Mouse (Mus musculus) embryo, embryonic 10 days (tissue): ENCODE data around the gene Hyal1.

Source experiments
- DNase-seq: peaks from one replicate; pipeline ENCODE4 v3.0.0-alpha.2; 2015; ENCODE audit warnings: low spot score

Hyal1 gene

GRCm38 (mm10) chr9:107617461-107617860, 40.7 kb downstream of the Hyal1 start:
- DNase-seq: no peak

- DNase-seq: no peak
Measured at GRCm38 (mm10) chr9:107618098-107618497, 41.4 kb downstream of the Hyal1 start.

DNA sequence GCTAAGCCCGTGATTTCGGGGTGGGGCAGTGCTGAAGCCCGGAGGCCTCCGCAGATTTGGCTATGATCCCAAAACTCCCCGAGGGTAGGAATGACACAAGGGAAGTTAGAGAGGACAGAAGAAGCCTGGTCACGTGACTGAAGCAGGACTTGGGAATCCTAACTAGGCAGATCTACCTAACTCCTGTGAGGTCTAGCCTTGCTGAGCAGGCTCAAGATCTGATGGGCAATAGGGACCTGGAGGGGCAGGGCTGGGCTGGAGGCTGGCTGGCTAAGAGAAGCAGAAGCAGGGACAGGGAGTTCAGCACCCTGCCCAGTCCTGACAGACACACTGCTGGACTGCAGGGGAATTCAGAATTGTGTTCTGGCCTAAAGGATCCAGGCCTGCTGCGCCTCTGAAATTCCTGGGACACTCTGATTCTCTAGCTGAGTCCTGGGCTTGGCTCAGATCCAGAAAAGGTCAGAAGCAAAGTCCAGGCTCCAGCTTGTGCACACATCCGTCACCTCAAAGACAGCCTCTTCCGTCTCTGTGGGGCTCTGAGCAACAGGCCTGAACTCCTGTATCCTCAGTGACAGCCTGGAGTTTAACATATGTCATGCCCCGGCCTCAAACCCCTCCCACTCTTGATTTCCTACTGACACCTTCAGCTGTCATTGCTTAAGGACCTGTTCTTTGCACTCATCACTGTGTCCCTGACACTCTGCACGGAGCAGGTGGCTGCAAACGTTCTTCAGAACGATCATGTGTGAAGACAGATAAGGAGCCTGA, 42.2 kb downstream of the Hyal1 start:
- no peak for DNase-seq

DNA sequence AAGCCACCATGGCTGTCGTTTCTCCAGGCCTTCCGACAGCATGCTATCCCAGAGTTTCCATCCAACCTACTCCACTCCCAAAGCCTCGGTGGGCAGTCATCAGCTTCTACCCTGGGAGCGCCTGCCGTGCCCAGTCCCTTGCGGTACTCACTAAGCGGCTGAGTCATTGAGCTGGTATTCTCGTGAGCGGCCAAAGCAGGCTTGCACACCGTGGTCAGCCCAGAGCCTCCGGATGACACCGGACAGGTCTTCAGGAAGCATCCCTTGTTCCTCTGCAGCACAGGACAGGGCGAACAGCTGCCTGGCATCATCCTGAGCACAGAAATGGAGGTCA, 42.8 kb downstream of the Hyal1 start:
- DNase-seq: no peak

DNA sequence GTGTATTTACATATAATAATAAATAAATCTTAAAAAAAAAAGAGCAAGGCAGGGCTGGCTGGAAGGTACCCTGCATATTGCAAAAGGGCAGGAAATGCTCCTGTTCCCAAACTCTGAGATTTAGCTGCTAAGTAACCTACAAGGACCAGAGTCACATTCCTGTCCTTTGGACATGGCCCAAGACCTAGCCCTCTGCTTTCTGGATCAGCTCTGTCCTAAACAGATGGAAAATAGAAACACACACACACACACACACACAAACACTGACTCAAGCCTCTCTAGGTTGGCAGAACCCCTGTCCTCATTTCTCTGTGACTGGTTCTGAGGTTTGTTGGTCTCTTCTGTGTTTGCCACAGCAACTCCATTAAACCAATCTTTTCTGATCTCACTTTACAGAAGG, 44.2 kb downstream of the Hyal1 start:
- no peak for DNase-seq

GRCm38 (mm10) chr9:107624539-107624938, 47.8 kb downstream of the Hyal1 start:
- no peak for DNase-seq

DNA sequence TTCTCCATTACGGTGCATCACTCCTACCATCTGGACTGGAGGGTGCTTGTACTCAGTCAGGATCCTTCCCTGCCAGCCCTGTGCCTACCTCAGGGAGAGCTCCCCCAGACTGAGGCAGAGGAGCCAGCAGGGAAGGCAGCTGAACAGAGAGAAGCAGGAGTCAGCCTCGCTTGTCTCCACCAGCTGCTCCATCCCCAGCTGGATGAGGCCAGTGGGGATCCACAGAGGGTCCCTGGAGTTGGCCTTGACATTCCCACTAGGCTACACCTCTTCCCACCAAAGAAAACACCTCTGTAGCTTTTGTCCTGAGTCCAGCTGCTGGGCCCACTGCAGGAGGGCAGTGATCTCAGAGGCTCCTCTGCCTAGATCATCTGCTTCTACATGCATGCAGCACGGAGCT, 48.2 kb downstream of the Hyal1 start:
- no peak for DNase-seq

DNA sequence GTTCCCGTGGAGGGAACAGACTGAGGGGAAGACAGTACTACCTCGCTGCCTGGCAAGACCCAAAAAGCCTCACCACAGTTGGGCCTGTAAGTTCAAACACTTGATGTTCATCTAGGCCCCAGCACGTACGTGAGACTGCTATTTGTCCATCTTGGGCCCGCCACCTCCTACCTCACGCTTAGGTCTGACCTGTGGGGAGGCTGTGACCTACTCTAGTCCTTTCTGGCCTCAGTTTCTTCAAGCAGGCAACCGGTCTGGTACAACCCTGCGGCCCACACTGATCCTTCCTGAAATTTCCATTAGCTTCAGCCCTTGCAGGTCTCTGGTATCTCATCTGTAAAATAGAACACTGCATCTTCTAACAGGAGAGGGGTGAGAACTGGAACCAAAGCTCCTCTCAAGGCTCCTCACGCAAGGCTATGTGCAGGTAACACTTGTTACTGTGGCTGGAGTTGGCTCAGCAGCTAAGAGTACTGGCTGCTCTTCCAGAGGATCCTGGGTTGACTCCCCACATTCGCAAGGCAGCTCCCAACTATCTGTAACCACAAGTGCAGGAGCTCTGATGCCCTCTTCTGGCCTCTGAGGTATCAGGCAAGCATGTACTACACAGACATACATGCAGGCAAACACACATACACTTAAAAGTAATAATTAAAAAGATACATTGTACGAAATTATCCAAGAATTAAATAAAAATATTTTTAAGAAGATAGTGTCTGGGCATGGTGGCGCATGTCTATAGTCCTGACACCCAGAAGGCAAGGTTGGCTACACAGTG, 48.8 kb downstream of the Hyal1 start:
- DNase-seq: no peak

GRCm38 (mm10) chr9:107626158-107626843, 49.6 kb downstream of the Hyal1 start:
- no peak for DNase-seq

DNA sequence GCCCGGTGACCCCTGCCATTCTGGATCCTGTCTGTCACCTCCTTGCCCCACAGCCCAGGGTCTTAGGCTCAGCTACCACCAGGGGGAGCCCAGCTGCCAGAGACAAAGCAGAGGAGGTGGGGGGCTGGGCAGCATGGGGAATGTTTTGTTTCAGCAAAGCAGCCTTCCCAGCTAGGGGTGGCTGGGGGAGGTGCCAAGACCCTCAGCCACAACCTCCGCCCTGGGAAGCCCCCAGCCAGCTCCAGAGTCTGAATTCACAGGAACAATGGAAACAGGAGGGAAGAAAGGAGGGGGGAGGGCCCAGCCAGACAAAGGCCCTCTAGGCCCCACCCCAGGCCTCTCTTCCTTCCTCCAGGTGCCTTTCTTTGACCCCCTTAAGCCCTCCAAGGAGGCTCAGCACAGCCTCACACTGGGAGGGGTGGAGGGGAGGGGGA, 50.1 kb downstream of the Hyal1 start:
- peak; percentile 95 for DNase-seq

GRCm38 (mm10) chr9:107627387-107628255, 50.9 kb downstream of the Hyal1 start:
- no peak for DNase-seq

DNA sequence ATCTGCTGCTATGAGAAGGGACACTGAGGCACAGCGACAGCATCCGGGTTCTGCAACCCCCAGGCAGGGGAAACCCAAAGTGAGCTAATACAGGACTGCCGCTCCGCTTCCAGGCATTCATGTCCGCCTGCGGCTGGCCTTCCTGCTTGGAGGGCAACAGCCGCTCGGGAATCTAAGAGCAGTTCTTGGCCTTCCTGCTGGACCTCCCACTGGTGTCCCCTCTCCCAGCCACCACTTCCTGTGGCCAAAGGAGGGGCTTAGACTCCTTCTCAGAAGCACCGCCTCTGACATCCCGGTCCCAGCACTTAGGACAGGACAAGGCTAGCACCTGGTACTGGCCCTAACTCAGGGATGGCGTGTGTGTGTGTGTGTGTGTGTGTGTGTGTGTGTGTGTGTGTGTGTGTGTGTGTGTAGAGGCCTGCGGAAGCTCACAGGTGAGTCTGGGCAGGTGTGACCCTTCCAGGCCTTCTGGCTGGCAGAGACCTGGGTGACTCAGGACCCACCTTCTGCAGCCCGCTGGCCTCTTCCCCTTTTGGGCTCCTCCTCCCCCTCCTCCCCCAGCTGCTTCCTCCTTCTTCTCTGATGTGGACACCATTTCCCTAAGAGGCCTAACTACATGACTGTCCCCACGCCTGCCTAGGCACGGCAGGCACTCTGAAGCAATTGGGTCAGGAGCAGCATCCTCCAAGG, 52.1 kb downstream of the Hyal1 start:
- DNase-seq: peak; percentile 55

GRCm38 (mm10) chr9:107629411-107629730, 52.6 kb downstream of the Hyal1 start:
- no peak for DNase-seq

DNA sequence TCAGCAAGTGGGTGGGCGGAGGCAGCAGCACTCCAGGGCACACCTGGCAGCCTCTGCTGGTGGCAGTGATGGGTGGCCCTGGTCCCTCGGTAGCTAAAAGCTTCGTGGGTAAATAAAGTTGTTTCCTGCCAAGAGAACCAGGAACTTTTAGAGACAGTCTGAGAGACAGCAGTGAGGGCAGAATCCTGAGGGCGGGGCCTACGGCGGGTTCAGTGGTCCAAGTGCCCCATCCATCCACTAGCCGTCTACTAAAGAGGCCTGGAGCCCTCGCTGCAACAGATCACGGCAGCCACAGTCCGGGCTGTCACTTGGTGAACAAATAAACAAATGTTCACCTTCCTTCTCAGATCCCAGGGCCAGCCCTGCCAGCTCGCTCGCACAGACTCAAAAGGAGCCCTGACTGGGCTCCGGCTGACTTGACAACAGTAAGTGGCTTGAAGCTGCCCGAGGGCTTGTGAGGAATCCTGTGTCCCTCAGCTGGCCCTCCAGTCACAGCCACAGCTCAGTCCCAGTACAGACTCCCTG, 53.2 kb downstream of the Hyal1 start:
- peak; percentile 71 for DNase-seq

- peak; percentile 86 for DNase-seq
Measured at GRCm38 (mm10) chr9:107630576-107630975, 53.8 kb downstream of the Hyal1 start.
